Mouse (Mus musculus): ENCODE measurements around the gene Plxnc1. TPM values are rescaled to one million over a fixed set of nuclear protein-coding genes. Genes with fewer than 3 reads are reported as not detected.

The Plxnc1 gene
- total and polyA plus RNA-seq, 3 experiments, result 27.6 to 34.4 (median 33.0) TPM

DNA sequence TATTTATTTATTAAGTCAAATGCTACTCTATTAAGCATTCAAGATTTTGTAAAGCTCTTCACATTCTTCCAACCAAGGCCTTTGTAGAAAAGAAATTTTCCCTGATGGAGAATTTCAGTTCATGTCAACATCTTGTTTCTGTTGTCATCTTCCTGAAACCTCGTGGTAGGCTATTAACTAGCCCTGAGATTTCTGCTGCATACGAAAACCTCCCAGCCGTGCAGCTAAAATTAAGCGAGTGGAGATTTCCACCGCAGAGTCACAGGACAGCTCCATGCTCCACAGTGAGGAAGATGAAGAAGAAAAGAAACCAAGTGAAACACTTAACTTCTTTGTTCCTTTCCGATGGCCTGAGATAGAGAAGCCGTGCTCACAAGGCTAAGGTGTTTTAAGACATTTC lies 28.0 kb downstream of the Plxnc1 start (continued):
- no peak for TF ChIP-seq ELF1 (IDR thresholded peaks at IDR 0.05; ENCODE audit: low read depth, low read length)
- no peak for TF ChIP-seq ZMIZ1 (IDR thresholded peaks at IDR 0.05; ENCODE audit: low read depth, low read length)
- peak; percentile 75; the same call in 1 of the 2 replicates for TF ChIP-seq MYC (IDR thresholded peaks at IDR 0.05; ENCODE audit: low read depth, low read length)
- peak; percentile 60; the same call in 1 of the 2 replicates for TF ChIP-seq MEF2A (IDR thresholded peaks at IDR 0.05; ENCODE audit: borderline replicate concordance, low read depth, low read length)
- TF ChIP-seq ZKSCAN1 (IDR thresholded peaks at IDR 0.05; ENCODE audit: borderline replicate concordance, low read depth, low read length), result no peak
- no peak for TF ChIP-seq TBP (conservative IDR thresholded peaks at IDR 0.05; ENCODE audit: low read depth, low read length)
- peak; percentile 61; the same call in 1 of the 2 replicates for TF ChIP-seq RCOR1 (conservative IDR thresholded peaks at IDR 0.05; ENCODE audit: low read depth, low read length)
- peak; percentile 47 for TF ChIP-seq EP300 (IDR thresholded peaks at IDR 0.05; ENCODE audit: low read length)

DNA sequence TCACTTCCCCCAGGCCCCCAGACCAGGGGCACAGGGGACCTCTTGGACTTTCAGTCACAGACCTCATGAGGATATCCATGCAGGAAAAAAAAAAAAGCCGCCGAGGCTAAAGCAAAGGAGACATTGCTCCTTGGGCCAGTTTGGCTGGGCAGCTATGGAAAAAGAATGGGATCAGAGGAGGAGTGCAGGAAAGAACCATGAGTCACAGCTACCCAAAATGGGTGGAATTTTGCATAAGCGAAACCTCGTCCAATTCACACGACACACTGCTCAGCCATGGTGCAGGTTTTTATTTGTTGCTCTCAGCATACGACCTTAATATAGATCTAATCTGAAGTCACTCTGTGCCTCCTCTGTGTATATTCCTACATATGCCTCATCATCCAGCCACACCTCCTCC lies 28.9 kb downstream of the Plxnc1 start:
- no peaks in the 10 kb centered on the region for H3K36me3 ChIP-seq (replicated peaks in 1 of 2; ENCODE audit: control insufficient read depth in 1 of 2, insufficient read depth in 1 of 2, low read length in 1 of 2)
- in situ Hi-C loops (cut with MboI; ENCODE audit: low pct_ligation_motif_present, low pct_unique_long_range_greater_than_20kb, low sequenced_read_pairs), result no loop called here

More for the DNA sequence above, 28.9 kb downstream of the Plxnc1 start:
- peak overlapping the region; percentile 54 for H3K4me2 ChIP-seq (ENCODE audit: insufficient read depth, low read depth, poor library complexity, severe bottlenecking)
- no peaks in the 10 kb centered on the region for H3K27me3 ChIP-seq (replicated peaks)
- H3K9me3 ChIP-seq (replicated peaks; ENCODE audit: low read length), result no peaks in the 10 kb centered on the region
- H3K4me1 ChIP-seq (ENCODE audit: control insufficient read depth in 1 of 2, insufficient read depth in 2 of 2), result peaks cover 31 to 87% of the 10 kb centered on the region in 2 experiments
- H3K4me3 ChIP-seq (replicated peaks in 1 of 3; ENCODE audit: low read depth in 2 of 3, low read length in 2 of 3, poor library complexity in 1 of 3), result peak overlapping the region in 1 of 3 experiments; percentile 19
- 0 out of 2 replicates have a peak overlapping the region, but pooled peaks have one; percentile 69 for H3K9ac ChIP-seq (ENCODE audit: insufficient read depth, low read depth)
- peak; percentile 68 for DNase-seq (ENCODE audit: extremely low read depth)
- dilution Hi-C loops (cut with MboI; ENCODE audit: extremely low pct_ligation_motif_present, extremely low pct_unique_long_range_greater_than_20kb, low sequenced_read_pairs), result loop anchor here (25.0 kb wide), 1 partner anchor 103 kb away; no protein-coding TSS in a partner anchor
- H3K27ac ChIP-seq (ENCODE audit: insufficient read depth, low read depth), result peak overlapping the region; percentile 99
- TF ChIP-seq MAFK (IDR thresholded peaks at IDR 0.05; ENCODE audit: insufficient replicate concordance, low read length) (no peak), ZKSCAN1 (IDR thresholded peaks at IDR 0.05; ENCODE audit: borderline replicate concordance, low read depth, low read length) (no peak), HCFC1 (IDR thresholded peaks at IDR 0.05; ENCODE audit: low read depth, low read length) (no peak; the same call in 1 of the 2 replicates), MAX (IDR thresholded peaks at IDR 0.05; ENCODE audit: low read length) (no peak; the same call in 1 of the 2 replicates), SMC3 (IDR thresholded peaks at IDR 0.05; ENCODE audit: low read depth, low read length) (no peak), MXI1 (IDR thresholded peaks at IDR 0.05; ENCODE audit: low read depth, low read length) (no peak), USF1 (IDR thresholded peaks at IDR 0.05; ENCODE audit: low read depth, low read length) (no peak), USF2 (conservative IDR thresholded peaks at IDR 0.05; ENCODE audit: low read depth, low read length) (no peak), CHD2 (IDR thresholded peaks at IDR 0.05; ENCODE audit: low read length) (no peak; the same call in 1 of the 2 replicates), RCOR1 (conservative IDR thresholded peaks at IDR 0.05; ENCODE audit: low read depth, low read length) (0 out of 2 replicates have a peak, but pooled peaks have one; percentile 62), ZNF384 (IDR thresholded peaks at IDR 0.05; ENCODE audit: low read depth, low read length) (peak; percentile 71), ELF1 (IDR thresholded peaks at IDR 0.05; ENCODE audit: low read depth, low read length) (no peak), ETS1 (conservative IDR thresholded peaks at IDR 0.05; ENCODE audit: low read depth, low read length) (peak; percentile 92), MYC (IDR thresholded peaks at IDR 0.05; ENCODE audit: low read depth, low read length) (no peak), ZMIZ1 (IDR thresholded peaks at IDR 0.05; ENCODE audit: low read depth, low read length) (no peak), KAT2A (IDR thresholded peaks at IDR 0.05; ENCODE audit: insufficient replicate concordance, low read length) (no peak), JUN (IDR thresholded peaks at IDR 0.05; ENCODE audit: insufficient read depth, low read depth, low read length) (peak; percentile 88), BHLHE40 (IDR thresholded peaks at IDR 0.05; ENCODE audit: low read depth, low read length) (peak; percentile 90), UBTF (IDR thresholded peaks at IDR 0.05; ENCODE audit: low read depth, low read length) (no peak), MEF2A (IDR thresholded peaks at IDR 0.05; ENCODE audit: borderline replicate concordance, low read depth, low read length) (peak; percentile 97), MAZ (IDR thresholded peaks at IDR 0.05; ENCODE audit: low read depth, low read length) (peak; percentile 55; the same call in 1 of the 2 replicates), TCF12 (IDR thresholded peaks at IDR 0.05; ENCODE audit: low read depth, low read length) (0 out of 2 replicates have a peak, but pooled peaks have one; percentile 47), EP300 (IDR thresholded peaks at IDR 0.05; ENCODE audit: low read length) (peak; percentile 94), NRF1 (IDR thresholded peaks at IDR 0.05; ENCODE audit: low read depth, low read length) (no peak), POLR2A (IDR thresholded peaks at IDR 0.05; ENCODE audit: low read depth, low read length) (no peak; the same call in 1 of the 2 replicates), CTCF (conservative IDR thresholded peaks at IDR 0.05 in 1 of 2, IDR thresholded peaks at IDR 0.05 in 1 of 2; ENCODE audit: low read depth in 2 of 2, low read length in 2 of 2) (no peak), ZC3H11A (IDR thresholded peaks at IDR 0.05; ENCODE audit: low read depth, low read length) (no peak), RAD21 (IDR thresholded peaks at IDR 0.05; ENCODE audit: low read depth, low read length) (no peak; the same call in 1 of the 2 replicates), JUND (conservative IDR thresholded peaks at IDR 0.05; ENCODE audit: low read depth, low read length) (peak; percentile 84), E2F4 (IDR thresholded peaks at IDR 0.05; ENCODE audit: insufficient replicate concordance, low read depth, low read length) (no peak), POLR2AphosphoS2 (IDR thresholded peaks at IDR 0.05; ENCODE audit: low read depth, low read length) (no peak), PAX5 (IDR thresholded peaks at IDR 0.05; ENCODE audit: low read length) (no peak), TBP (conservative IDR thresholded peaks at IDR 0.05; ENCODE audit: low read depth, low read length) (0 out of 2 replicates have a peak, but pooled peaks have one; percentile 15), NELFE (IDR thresholded peaks at IDR 0.05; ENCODE audit: low read depth, low read length) (no peak), IRF4 (IDR thresholded peaks at IDR 0.05; ENCODE audit: low read depth, low read length) (peak; percentile 84)
- H3K79me2 ChIP-seq (replicated peaks; ENCODE audit: control insufficient read depth, extremely low read depth, insufficient read depth, poor library complexity, severe bottlenecking), result peaks cover 7% of the 10 kb centered on the region

All from CH12.LX (cell line).